Mouse (Mus musculus) heart, adult 9 months (tissue): ENCODE measurements at regions not wholly inside any gene's neighbourhood (a gene's known extent, or its start where the extent isn't known, plus 50 kb on each side); places are given as distances from the start of the nearest gene placed in this dataset.

Experiments used
- DNase-seq, 2 experiments: peaks; one replicate each; pipeline ENCODE4 v3.0.0; 2022; ENCODE audit warnings: low spot score in 2 of 2

- no peak for DNase-seq
Observed at GRCm38 (mm10) chr11:17629541-17630171, 324.0 kb downstream of the Etaa1 start.

DNA sequence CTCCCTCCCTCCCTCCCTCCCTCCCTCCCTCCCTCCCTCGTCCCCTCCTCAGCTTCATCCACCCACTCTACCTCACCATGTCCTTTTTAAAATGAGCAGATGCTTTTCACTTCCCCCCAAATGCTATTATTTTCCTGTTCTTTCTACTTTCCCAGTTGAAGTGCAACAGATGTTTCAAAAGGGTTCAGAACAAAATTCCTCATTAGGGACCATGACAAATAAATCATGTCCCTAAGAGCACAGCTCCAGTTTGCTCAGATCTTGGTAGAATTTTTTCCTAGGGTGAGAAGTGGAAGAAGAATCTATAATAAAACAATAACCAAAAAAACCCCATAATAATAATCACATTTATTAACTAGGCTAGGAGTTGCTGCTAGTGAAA, 323.5 kb downstream of the Etaa1 start:
- DNase-seq, result no peak

DNA sequence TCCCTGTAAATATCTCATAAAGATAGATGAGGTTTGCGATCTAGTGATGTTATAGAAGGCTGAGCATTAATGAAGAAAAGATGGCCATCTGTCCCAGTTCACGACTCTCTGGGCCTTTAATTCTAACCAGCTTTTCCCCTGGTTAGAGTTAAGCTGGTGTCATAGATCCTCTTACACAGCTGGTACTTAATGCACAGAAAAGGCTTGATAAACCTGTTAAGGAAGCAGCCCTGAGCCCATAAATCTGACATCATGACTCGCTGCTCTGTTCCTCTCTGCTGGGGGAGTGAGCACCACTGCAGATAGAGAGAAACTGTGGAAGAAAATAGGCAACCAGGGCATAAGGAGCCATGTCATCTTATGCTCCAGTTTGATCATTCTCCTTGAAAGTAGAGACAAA, 316.5 kb downstream of the Etaa1 start:
- no peak for DNase-seq

- no peak for DNase-seq
Observed at GRCm38 (mm10) chr11:17639922-17640321, 313.8 kb downstream of the Etaa1 start.

DNA sequence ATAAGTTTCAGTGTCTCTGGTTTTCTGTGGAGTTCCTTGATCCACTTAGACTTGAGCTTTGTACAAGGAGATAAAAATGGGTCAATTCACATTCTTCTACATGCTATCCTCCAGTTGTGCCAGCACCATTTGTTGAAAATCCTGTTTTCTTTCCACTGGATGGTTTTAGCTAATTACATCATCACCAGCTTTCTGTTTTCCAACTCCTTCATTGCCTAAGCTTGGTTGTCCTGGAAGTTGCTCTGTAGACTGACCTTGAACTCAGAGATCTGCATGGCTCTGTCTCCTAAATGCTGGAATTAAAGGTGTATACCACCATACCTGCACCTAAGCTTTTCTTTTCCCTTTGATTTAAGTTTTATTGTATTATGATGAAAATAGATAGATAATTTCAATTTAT, 306.2 kb downstream of the Etaa1 start:
- no peak for DNase-seq

DNA sequence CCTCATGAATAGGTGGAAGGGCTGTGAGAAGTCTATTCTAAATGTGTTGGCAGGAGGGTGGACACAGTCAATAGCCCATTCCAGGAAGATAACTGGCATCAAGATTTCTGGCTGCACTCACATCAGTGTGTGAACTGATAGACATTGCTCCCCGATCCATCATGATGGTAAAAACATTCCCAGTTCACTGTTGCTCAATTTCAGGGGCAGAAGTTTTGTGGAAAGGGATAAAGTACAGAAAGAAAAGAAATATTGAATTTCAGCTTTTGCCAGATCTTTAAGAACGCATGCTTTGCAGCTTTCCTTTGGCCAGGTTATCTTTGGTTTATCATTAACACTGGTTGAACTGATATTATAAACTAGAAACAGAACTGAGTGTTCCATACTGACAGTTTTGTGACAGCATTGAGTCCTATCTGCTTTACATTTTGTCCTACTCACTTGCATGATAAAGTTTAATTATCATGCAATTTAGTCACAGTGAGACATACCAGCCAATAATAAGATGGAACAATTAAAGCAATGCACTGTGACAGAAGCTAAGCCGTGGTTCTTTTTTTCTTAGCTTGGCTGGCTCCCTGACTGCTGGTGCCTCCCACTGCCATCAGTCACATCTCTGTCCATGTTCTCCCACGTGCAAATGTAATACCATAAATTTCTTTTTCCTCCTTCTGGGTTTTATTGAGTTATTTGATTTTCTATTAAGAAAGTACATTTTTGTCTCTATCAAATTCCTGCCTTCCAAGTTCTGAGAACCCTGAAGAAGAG, 302.1 kb downstream of the Etaa1 start:
- no peak for DNase-seq

DNA sequence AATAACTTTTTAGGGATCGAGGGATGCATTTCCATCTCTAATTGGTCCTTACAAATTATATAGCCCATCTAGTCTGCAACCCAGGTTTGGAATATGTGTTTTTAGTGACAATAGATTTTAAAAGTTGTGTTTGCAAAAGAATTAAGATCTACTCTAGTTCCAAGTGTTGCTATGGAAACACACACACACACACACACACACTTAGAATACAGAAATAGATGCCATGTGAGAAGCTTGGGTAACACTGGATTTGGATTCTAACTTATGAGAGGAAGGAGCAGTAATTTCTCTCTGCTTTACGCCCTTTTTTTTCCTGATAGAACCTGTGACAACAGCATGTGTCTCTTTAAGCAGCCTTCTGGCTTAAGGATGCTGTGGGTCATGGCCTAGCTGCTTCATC, 297.8 kb downstream of the Etaa1 start:
- no peak for DNase-seq

DNA sequence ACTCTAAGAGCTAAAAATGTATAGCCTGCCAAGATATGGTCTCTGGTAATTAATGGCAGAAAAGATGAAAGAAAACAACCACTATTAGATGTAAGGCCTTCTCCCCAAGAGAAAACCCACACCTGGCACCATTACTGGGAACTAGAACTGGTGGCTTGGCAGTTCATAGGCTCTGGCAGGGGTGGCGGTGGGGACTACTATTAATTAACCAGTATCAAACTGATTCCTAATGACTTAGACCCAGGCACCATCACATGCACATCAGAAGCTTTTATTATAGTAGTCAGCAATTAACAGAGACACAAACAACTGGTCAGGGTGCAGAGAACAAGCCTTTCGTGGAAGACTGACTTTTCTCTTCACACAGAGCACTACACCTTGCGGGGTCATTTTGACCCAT, 296.0 kb downstream of the Etaa1 start:
- DNase-seq, result no peak

DNA sequence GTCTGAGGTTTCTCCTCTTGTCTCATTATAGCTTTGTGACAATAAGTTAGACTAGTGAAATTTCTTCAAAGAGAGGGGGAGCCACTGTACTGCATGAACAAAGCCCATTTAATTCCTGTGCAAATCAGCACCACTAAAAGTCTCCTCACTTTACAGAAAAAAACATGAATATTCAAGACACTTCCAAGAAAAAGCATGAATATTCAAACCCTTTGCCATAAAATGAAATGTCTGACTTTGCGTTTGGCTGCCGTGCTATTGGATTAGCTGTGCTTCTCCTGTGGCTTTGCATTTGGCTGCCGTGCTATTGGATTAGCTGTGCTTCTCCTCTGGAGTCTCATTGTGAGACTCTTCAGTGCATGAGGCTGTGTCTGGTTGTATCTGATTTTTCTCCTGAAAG, 295.4 kb downstream of the Etaa1 start:
- DNase-seq, result no peak

- no peak for DNase-seq
Observed at GRCm38 (mm10) chr11:17658717-17659116, 295.0 kb downstream of the Etaa1 start.

GRCm38 (mm10) chr11:17663893-17664292, 289.8 kb downstream of the Etaa1 start:
- DNase-seq, result peak; percentile 25 to 59

DNA sequence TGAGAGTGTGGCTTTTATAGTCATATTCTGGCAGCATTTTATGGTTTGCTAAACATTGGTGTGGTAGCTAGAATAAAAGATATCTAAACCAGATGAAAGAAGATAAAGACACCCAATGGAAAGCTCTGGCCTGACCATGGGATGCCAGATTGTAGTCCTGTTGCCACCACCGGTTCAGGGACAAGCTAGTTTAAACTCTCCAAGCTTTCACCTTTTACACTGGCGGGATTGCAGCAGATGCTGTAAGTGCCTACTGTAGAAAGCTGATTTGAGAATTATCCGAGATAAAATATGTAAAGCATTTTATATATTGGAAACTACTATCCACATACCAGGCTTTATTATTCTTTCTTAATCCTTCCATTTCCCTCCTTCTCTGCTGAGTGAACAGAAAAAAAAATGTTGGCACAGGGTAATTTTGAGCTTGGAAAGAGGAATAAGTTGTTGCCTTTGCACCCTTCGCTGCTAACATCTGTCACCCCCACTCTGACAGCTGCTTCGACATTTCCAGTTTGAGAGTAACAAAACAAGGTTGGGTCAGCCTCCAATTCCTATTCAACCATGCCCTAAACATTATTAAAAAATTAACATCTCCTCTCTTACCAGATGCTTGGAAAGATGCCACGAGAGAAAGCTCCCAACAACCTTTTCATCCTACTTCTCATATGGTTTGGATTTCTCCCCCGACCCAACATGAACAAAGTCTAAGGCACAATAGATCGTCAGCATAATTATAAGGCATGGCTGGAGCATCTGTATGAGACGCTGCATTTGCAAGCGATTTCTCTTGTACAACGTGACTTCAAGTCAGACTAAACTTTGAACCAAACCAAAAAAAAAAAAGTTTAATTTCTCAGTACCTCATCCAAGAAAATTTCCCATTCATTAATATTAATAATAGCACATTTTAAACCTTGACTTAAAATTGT, 287.8 kb downstream of the Etaa1 start:
- DNase-seq, result no peak

DNA sequence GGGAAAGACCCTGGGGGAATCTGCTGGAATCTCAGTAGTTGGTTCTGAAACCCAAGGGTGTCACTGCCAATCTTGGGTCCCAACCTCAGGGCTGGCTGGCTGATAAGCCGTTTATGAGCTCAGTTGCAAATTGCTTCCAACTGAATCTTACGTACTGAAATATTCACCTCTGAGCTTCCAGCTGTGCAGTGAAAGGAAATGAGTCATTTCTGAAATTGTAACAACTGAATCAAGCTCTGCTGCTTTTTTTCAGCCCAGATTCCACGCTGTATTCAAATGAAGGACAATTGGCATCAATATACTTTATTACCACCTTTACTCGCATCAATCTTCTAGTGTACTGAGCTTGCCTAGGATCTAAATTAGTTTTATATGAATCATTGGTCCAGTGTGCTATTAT, 272.7 kb downstream of the Etaa1 start:
- no peak for DNase-seq

DNA sequence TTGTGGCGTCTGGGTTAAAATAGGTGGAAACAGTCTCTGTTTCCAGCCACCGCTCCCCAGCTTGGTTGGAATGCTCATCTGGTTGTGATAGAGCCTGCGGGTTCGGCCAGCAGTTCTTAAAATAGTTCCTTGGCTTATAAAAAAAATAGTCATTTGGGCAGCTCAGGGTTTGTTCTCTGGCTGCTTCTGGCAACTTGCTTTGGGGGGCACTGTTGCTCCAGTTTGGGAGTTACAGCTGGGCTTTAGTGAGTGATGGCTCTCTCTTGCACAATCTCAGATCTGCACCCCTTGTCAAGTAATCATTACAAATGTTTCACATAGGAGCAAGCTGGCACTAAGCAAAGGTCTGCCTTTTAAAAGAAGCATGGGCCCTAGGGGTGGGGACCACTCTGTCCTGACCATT, 268.0 kb downstream of the Etaa1 start:
- peak; percentile 58 to 72 for DNase-seq

DNA sequence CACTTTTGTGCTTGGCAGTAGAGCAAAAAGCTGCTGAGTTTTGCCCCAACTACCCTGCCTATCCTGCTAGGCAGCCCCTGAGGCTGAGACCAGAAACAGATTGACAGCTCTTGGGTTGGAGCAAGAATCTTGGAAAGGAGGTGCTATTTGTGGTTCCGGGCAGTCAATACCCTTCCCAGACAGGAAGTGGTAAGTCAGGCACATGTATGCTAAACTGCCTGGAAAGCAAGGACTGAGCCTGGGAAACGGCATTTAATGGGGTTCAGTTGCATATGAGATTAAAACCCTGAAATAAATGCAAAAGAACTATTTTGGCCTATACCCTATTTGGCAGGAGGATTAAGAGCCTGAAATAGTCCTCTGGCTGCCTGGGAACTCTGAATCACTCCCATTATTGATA, 266.9 kb downstream of the Etaa1 start:
- DNase-seq, result peak in 1 of 2 experiments; percentile 9

- no peak for DNase-seq
Observed at GRCm38 (mm10) chr11:17694145-17694544, 259.5 kb downstream of the Etaa1 start.

GRCm38 (mm10) chr11:17708769-17709168, 244.9 kb downstream of the Etaa1 start:
- DNase-seq, result no peak

- no peak for DNase-seq
Observed at GRCm38 (mm10) chr11:17722051-17722450, 231.6 kb downstream of the Etaa1 start.

GRCm38 (mm10) chr11:17727258-17728034, 226.2 kb downstream of the Etaa1 start:
- peak; percentile 10 to 19 for DNase-seq

DNA sequence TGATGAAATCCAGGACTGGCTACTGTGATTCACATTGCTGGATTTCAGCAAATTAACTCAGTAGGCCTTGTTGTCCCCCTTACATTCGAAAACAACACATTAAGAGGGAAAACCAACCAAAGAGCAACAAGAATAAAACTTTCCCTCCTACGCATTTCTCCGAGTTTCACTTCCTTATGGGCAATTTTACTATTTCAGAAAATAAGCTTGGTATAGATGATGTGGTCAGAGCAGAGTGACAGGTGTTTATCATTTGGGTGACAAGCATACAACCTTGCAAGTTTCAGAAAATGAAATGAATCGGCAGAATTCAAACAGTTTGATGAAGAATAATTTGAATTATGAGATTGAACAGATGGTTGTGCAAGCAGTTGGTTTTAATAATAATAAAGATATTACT, 220.6 kb downstream of the Etaa1 start:
- DNase-seq, result no peak

DNA sequence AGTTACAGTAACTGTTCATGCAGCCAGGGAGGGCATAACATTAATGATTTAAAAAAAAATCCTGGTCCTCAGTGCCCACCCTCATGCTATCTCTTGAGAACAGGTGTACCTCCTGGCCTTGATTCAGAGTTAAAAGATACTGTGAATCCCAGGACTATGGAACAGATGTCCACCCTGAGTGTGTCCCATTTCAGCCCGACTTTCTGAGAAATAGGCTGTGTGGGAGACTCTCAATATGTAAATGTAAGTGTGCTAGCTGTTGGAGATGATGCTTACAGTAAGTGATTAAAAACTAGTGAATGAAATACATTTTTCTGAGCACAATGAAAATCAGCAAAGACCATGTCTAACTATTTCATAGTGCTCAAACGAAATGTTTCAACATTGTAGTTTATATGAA, 219.2 kb downstream of the Etaa1 start:
- no peak for DNase-seq

- DNase-seq, result no peak
Observed at GRCm38 (mm10) chr11:17738879-17739278, 214.8 kb downstream of the Etaa1 start.
